20 mouse cellular contexts compared by ENCODE assay signal in genomic region chr17:80659821-80660220, GRCm38 (mm10).
A peak's percentile ranks its signal among the peaks of the same experiment; 100 is the strongest.
DNase-seq lines count a peak whose midpoint lies in the region; ATAC-seq and TF ChIP-seq lines count a peak whose summit lies in the region.
"Had no signal": no experiment of that assay in that cellular context is flagged by ENCODE, and none has a peak within 500 bp of the region (broad histone marks: within the 10 kb centered on the region; RNA-seq: fewer than 3 reads in every experiment).

No protein-coding gene starts in this region.

- no peak overlapping the region for H3K4me3 ChIP-seq in midbrain, embryonic 10.5 days
- no peak overlapping the region for H3K4me3 ChIP-seq in midbrain, embryonic 15.5 days
- no peak overlapping the region for H3K4me3 ChIP-seq in hindbrain, embryonic 14.5 days (replicated peaks; ENCODE audit: low read length)
- H3K4me3 ChIP-seq: embryonic facial prominence, embryonic 15.5 days; limb, embryonic 10.5 days; myocyte had no signal

- 0 out of 2 replicates have a peak overlapping the region, but pooled peaks have one; percentile 34 for H3K27ac ChIP-seq in midbrain, embryonic 10.5 days (replicated peaks)
- no peak overlapping the region for H3K27ac ChIP-seq in midbrain, embryonic 15.5 days
- 0 out of 2 replicates have a peak overlapping the region, but pooled peaks have one; percentile 38 for H3K27ac ChIP-seq in hindbrain, embryonic 14.5 days
- H3K27ac ChIP-seq: embryonic facial prominence, embryonic 15.5 days; kidney, postnatal 0 days; limb, embryonic 10.5 days had no signal

- H3K4me2 ChIP-seq in midbrain, embryonic 15.5 days, result no peak overlapping the region
- no peak overlapping the region for H3K4me2 ChIP-seq in hindbrain, embryonic 14.5 days (replicated peaks)
- H3K4me2 ChIP-seq: embryonic facial prominence, embryonic 15.5 days had no signal

- WGBS in midbrain, embryonic 10.5 days, result 90% methylated on average over 5 of the region's 5 CpGs
- WGBS in midbrain, embryonic 15.5 days, result 70% methylated on average over 5 of the region's 5 CpGs
- WGBS in hindbrain, embryonic 14.5 days, result 70% methylated on average over 5 of the region's 5 CpGs

- peak; percentile 50 for DNase-seq in heart, adult 11 months
- DNase-seq in heart, postnatal 14 days, result no peak
- no peak for DNase-seq in midbrain, embryonic 10.5 days (ENCODE audit: low spot score)
- peak; percentile 26 for DNase-seq in brain, embryonic 14.5 days (ENCODE audit: low read depth)
- no peak for DNase-seq in hindbrain, embryonic 14.5 days (ENCODE audit: low spot score)
- DNase-seq in yolk sac, embryonic 10.5 days (ENCODE audit: low spot score), result no peak
- DNase-seq: adrenal gland, adult 8-10 months; gastrocnemius, postnatal 25 days; heart, postnatal 36 days; kidney, adult 2 months; liver; liver, postnatal 0 days; lung, postnatal 10 days; thymus, adult 2 months had no signal

- peaks cover 14% of the 10 kb centered on the region for H3K36me3 ChIP-seq in midbrain, embryonic 10.5 days
- peaks cover 4% of the 10 kb centered on the region; the same call in 1 of the 2 replicates for H3K36me3 ChIP-seq in midbrain, embryonic 15.5 days (replicated peaks)
- peaks cover 8% of the 10 kb centered on the region for H3K36me3 ChIP-seq in hindbrain, embryonic 14.5 days (replicated peaks; ENCODE audit: control insufficient read depth, insufficient read depth)
- H3K36me3 ChIP-seq: embryonic facial prominence, embryonic 15.5 days had no signal

- intact Hi-C loops in heart, postnatal 14 days (cut with DNase I), result no loop called here

- no peaks in the 10 kb centered on the region for H3K27me3 ChIP-seq in midbrain, embryonic 10.5 days (ENCODE audit: low read depth, poor library complexity, severe bottlenecking)
- no peaks in the 10 kb centered on the region for H3K27me3 ChIP-seq in midbrain, embryonic 15.5 days (replicated peaks)
- H3K27me3 ChIP-seq in hindbrain, embryonic 14.5 days (ENCODE audit: control insufficient read depth, insufficient read depth, low read length), result no peaks in the 10 kb centered on the region
- H3K27me3 ChIP-seq: embryonic facial prominence, embryonic 15.5 days had no signal

- no peaks in the 10 kb centered on the region for H3K9me3 ChIP-seq in midbrain, embryonic 10.5 days (replicated peaks)
- no peaks in the 10 kb centered on the region for H3K9me3 ChIP-seq in midbrain, embryonic 15.5 days
- no peaks in the 10 kb centered on the region for H3K9me3 ChIP-seq in hindbrain, embryonic 14.5 days (ENCODE audit: control insufficient read depth, low read length)
- H3K9me3 ChIP-seq: embryonic facial prominence, embryonic 15.5 days; limb, embryonic 10.5 days had no signal

- H3K9ac ChIP-seq in midbrain, embryonic 15.5 days, result no peak overlapping the region
- H3K9ac ChIP-seq in hindbrain, embryonic 14.5 days, result no peak overlapping the region
- H3K9ac ChIP-seq: embryonic facial prominence, embryonic 15.5 days; liver, postnatal 0 days had no signal

- TF ChIP-seq CTCF in brain, embryonic 14.5 days (IDR thresholded peaks at IDR 0.05; ENCODE audit: borderline replicate concordance, extremely low read depth, insufficient read depth, insufficient read length), result no peak

- no peak for TF ChIP-seq POLR2A in brain, embryonic 14.5 days (IDR thresholded peaks at IDR 0.05; ENCODE audit: borderline replicate concordance, extremely low read depth, insufficient read depth, insufficient read length, poor library complexity, severe bottlenecking)

- H3K4me1 ChIP-seq in midbrain, embryonic 10.5 days, result peaks cover 6% of the 10 kb centered on the region; the same call in 1 of the 2 replicates
- no peaks in the 10 kb centered on the region for H3K4me1 ChIP-seq in midbrain, embryonic 15.5 days
- 0 out of 2 replicates have a peak, but pooled peaks cover 6% of the 10 kb centered on the region for H3K4me1 ChIP-seq in hindbrain, embryonic 14.5 days (replicated peaks; ENCODE audit: control insufficient read depth, insufficient read depth, low read length)

- no peak for ATAC-seq in midbrain, embryonic 15.5 days (replicated peaks)
- no peak for ATAC-seq in hindbrain, embryonic 14.5 days (ENCODE audit: low FRiP score)
- ATAC-seq: activated CD4-positive, CD25-positive, alpha-beta regulatory T cell, adult 4 months; liver, postnatal 0 days had no signal

Comparison
In these comparisons a context has a peak if more than half of its experiments do, and no peak if none do; other contexts are left out.
1. DNase-seq: peak in heart, adult 11 months (single experiment) and brain, embryonic 14.5 days (single experiment); none in heart, postnatal 14 days (0 of 2), midbrain, embryonic 10.5 days (single experiment), hindbrain, embryonic 14.5 days (single experiment) and yolk sac, embryonic 10.5 days (single experiment).